Mouse (Mus musculus) cortical plate, adult 2 months (tissue): ENCODE measurements at regions not wholly inside any gene's neighbourhood (a gene's known extent, or its start where the extent isn't known, plus 50 kb on each side); places are given as distances from the start of the nearest gene placed in this dataset.

Experiments
- CTCF ChIP-seq: fragments of 200-500 bp; IDR thresholded peaks from 2 replicates; pipeline ENCODE4 v1.5.1; 2011; ENCODE audit warnings: mild to moderate bottlenecking, control low read depth, low read length; ENCODE audit not compliant: insufficient read depth; ENCODE audit errors: extremely low read depth
- POLR2A ChIP-seq: fragments of 200-500 bp; IDR thresholded peaks from 2 replicates; pipeline ENCODE4 v1.6.1; 2011; ENCODE audit warnings: mild to moderate bottlenecking, low read length, control low read depth; ENCODE audit not compliant: insufficient read depth; ENCODE audit errors: extremely low read depth

GRCm38 (mm10) chr8:10807040-10807439 is 201.2 kb downstream of the Irs2 start:
- TF ChIP-seq POLR2A, result no peak
- TF ChIP-seq CTCF, result no peak
